Mouse (Mus musculus): Measurements from ENCODE around the gene Zfp92. TPM values are rescaled to one million over a fixed set of nuclear protein-coding genes. Genes with fewer than 3 reads are reported as not detected.
A peak's percentile ranks its signal among the peaks of the same experiment; 100 is the strongest.
"Not testable (repeated sequence)": the region's sequence is repeated elsewhere in the genome, so short reads cannot be mapped to it uniquely, and the experiment has no call there.

Zfp92 gene
- 1 to 10 TPM in 1 of 4 experiments, under 1 TPM in 3; 0.42 to 1.1 (median 0.64) TPM for total RNA-seq (2022)

DNA sequence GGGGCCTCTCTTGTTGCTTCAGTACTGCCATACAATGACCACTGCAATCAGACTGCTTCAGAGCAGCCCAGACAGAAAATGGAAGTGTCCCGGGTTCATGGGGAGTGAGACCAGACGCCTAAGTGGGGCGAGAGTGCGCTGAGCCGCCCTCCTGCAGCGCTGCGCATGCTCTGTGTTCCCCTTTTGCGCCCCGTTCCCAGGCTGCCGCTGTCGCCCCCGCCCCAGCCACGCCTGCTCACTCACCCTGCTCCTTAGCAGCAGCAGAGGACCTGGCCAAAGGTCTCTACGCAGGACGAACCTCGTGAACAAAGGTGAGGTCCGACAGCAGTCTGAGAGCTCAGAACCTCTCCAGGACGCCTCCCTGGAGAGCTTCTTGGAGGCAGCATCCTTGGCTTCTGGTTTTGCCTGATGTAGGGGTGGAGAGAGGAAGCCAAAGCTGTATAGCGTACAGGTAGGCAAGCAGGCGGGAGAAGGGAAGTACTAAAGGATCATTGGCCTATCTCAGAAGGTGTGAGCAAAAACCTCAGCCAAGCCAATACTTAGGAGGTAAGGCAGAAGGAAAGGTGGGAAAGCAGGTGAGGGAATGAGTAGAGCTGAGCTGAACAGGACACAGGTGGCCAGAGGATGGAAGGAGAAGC is at the start of gene Zfp92:
Zfp92 (plus strand) TSS at position 217 of the 638 bp plus-strand sequence.
- DNase-seq, result no peak

DNA sequence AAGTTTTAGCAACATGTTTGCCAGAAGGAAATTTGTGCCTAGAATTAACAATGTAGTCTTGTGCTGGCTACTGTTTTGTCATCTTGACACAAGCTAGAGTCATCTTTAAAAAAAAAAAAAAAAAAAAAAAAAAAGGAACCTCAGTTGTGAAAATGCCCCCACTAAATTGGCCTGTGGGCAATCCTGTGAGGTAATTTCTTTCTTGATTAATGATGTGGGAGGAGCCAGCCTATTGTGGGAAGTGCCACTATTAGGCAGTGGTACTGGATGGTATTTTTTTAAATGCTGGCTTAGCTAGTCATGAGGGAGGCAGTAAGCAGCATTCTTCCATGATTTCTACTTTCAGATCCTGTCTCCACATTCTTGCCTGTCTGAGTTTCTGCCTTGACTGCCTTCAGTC is 47.6 kb upstream of the Zfp92 start:
- no peak for DNase-seq

DNA sequence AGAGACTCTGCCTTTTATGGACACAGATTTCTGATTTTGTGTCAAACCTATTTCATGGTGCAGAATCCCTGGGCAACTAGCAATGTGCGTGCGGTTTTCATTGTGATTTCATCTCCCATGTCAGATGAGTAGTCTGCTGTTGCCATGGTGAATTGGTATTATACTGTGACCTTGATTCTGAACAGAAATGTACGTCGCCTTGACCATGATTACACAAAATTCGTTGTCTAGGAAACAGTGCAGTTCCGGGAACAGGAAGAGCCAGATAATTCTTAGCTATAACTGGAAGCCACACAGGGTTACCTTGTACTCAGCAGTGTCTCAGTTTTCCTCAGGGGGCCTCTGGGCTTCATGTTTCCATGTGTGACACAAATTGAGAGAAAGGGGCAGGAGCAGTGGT is 26.5 kb upstream of the Zfp92 start:
- peak; percentile 8 for DNase-seq

DNA sequence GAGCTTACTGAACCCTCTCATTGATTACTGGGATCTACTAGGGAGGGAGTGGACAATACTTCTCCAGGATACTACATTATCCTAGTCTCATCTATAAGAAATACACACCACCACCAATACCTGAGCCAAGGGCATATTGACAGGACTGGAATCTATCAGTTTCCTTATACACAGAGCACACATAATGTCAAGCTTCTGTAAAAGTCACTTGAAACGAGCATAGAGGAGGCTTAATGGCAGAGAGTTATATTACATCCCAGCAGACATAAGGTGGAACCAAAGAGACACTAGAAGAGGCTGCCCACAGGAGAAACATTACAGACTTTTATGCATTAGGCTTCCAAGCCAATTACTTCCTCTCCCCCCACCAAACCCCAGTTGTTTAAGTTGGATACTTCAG is 26.0 kb upstream of the Zfp92 start:
- DNase-seq, result no peak

GRCm38 (mm10) chrX:73391481-73391880 is 19.4 kb upstream of the Zfp92 start:
- DNase-seq, result no peak

DNA sequence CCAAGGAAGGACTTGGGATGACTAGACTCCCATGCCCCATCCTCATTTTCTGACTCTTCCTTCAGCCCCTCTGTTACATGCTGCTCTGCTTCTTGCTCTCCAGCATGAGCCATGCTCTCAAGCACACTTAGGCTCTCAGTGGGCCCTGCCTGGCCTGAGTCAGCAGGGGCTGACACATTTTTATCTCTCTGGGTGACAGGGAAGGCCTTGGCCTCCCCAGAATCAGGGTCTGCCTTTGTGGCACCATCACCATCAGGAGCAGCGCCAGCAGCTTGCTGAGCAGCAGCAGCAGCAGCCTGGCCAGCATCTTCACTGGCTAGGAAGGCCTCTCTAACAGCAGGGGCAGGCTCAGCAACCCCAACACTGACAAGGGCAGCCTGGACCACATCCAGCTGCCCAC is 14.4 kb upstream of the Zfp92 start:
- DNase-seq, result peak; percentile 47

DNA sequence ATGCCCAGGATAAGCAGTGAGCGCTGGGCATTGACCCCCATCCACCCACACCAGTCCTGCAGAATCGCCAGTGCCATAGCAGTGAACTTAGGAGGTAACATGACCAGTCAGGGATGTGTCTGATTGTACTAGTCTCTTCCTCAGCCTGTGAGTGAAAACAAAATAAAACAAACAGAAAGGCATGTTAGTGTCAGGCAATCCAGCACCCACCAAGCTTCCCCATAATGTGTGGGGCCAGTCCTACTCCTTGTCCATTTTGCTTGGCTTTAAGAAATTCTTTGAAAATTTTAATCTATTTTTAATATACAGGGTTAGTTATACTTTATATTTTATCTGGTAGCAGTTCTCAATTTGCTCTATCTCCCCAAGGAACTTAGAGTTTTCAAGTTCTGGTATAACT is 12.3 kb upstream of the Zfp92 start, which contains the start of gene Gm18336:
Gm18336 (minus strand) TSS at position 101 of the 400 bp plus-strand sequence.
- DNase-seq, result not testable (repeated sequence)

GRCm38 (mm10) chrX:73400951-73401350 is 9.9 kb upstream of the Zfp92 start:
- no peak for DNase-seq

GRCm38 (mm10) chrX:73401616-73402015 is 9.3 kb upstream of the Zfp92 start:
- no peak for DNase-seq

GRCm38 (mm10) chrX:73412767-73413166 is 1.9 kb downstream of the Zfp92 start:
- DNase-seq, result no peak

DNA sequence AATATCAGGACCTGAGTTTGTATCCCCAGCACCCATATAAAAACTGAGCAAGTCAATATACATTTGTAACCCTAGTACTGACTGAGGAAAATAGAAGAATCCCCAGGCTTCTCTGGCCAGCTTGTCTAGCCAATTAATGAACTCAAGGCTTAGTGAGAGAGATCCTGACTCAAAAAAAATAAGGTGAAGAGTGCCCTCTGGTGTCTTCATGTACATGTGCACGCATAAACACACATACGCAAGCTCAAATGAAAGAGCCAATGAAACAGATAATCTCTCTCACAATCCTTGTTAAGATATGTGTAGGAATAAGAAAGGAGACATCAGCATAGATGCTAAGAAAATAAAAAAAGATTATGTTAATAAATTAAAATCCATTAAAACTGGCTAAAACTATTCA is 19.1 kb downstream of the Zfp92 start:
- DNase-seq, result no peak

DNA sequence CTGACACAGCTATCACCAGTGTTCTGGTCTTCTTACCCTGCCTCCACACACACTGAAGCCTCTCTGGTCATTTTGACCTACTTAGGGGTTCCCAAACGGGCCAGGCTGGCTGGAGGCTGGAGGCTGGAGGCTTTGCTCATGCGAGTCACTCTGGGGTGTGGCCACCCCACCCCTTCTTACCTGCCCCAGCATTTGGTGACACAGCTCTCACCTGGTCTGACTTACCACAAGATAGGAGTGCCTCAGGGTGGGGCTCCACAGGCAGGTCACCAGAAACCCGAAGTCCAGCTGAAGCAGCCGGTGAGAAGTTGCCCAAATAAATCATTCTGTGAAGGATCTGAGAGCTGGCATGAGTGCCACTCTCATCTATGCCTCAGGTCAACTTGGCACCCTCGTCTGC is 22.0 kb downstream of the Zfp92 start:
- DNase-seq, result no peak

DNA sequence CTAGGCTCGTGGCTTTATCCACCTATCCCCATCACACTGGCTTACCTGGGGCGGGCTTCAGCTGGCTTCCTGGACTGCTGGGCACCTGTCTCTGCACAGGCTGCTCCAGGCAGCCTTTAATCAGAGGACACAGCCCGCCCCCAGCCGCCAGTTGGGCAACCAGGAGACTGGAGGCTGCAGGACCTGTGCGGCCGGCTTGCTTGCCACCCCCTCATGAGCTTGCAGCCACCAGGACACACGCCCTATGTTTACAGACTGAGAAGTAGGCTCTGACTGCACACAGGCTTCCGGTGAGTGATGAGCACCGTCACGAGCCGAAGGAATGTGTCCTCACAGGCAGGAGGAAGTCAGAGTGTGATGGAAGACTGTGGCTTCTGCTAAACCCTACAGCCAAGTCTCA is 24.4 kb downstream of the Zfp92 start, which contains the start of gene Trex2:
Trex2 (minus strand) TSS at position 93 of the 400 bp plus-strand sequence.
- DNase-seq, result no peak

- DNase-seq, result no peak
Observed at GRCm38 (mm10) chrX:73441428-73441827, 30.5 kb downstream of the Zfp92 start.

DNA sequence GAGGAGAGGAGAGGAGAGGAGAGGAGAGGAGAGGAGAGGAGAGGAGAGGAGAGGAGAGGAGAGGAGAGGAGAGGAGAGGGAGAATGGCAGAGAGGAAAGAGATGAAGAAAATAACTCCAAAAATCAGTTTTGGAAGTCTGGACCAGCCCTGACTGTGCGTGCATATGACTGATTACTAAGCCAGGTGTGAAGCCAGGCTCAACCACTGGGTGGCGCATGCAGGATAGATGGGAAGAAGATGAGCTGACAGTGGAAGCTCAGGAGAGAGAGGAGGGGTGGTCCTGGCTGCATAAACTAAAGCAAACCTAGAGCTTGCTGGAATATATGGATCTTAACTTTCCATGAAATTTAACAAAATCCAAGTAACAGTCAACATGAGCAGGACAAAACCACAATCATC is 41.1 kb downstream of the Zfp92 start:
- DNase-seq, result no peak

GRCm38 (mm10) chrX:73458877-73459392 is 48.0 kb downstream of the Zfp92 start, which contains the start of gene Haus7:
Haus7 (minus strand) TSS chrX:73459044.
- DNase-seq, result peak; percentile 94

DNA sequence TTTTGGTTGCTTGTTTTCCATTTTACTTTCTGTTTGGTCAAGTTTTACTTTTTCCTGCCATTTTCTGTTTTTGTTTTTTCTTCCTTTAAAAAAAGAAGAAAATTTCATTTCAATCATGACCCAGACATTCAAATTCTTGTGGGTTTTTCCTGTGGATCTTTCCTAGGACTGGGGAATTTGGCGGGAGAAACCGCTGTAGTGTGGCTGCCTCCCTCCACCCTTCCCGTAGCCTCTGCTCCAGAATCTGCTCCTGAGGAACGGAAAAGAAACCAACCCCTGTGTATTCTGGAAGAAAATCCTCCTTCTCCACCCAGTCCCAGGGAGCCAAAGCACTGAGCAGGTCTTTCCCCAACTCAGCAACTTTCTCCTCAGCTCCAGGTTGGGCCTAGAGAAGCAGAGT is 49.9 kb downstream of the Zfp92 start:
- no peak for DNase-seq

GRCm38 (mm10) chrX:73465483-73466186 is 54.7 kb downstream of the Zfp92 start:
- no peak for DNase-seq

- DNase-seq, result no peak
Observed at GRCm38 (mm10) chrX:73467446-73468241, 56.7 kb downstream of the Zfp92 start.

- DNase-seq, result no peak
Observed at GRCm38 (mm10) chrX:73468330-73468729, 57.4 kb downstream of the Zfp92 start.

- DNase-seq, result no peak
Observed at GRCm38 (mm10) chrX:73468752-73469151, 57.9 kb downstream of the Zfp92 start.

DNA sequence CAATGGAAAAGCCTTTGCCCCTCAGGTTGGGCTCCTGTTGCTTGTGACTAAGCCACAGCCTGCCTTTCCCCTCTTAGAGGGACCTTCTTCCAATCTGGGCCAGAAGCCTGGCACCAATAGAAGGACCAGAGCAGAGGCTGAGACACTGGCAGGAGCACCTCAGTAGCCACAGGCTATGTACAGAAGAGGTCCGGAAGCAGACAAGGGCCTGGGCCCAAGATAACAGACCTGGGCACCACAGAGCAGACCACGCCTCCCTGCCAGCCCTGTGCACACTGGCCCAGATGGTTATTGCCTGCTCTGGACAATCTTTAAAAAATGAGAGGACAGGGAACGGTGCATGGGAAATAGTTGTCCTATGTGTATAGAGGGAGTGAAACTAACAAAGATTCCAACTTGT is 60.9 kb downstream of the Zfp92 start:
- DNase-seq, result no peak
